Mouse (Mus musculus): ENCODE measurements around the gene Cox8b. TPM values are rescaled to one million over a fixed set of nuclear protein-coding genes. Genes with fewer than 3 reads are reported as not detected.

The Cox8b gene
- polyA plus RNA-seq (2017; shearing (Covaris generic)): not detected

DNA sequence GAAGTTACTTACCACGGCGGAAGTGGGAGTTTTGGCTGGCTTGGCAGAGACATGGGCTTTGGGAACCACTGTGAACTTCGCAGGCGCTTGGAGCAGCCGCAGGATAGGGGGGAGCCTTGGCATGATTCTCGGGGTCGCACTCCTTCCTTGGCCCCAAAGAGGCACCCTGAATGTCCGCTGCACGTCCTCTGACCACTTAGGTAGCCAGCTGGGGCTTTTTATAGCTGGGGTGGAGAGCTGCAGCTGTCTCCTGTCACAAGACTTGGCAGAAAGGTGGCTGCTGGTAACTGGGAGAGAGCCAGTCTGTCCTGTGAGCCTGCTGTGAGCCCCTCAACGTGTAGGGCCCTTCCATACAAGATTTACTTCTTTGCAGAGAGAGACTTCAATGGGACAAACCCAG is at the start of gene Cox8b:
Gene Cox8b (minus strand): TSS at position 227 of the 400 bp plus-strand sequence.
- no peak for ATAC-seq

DNA sequence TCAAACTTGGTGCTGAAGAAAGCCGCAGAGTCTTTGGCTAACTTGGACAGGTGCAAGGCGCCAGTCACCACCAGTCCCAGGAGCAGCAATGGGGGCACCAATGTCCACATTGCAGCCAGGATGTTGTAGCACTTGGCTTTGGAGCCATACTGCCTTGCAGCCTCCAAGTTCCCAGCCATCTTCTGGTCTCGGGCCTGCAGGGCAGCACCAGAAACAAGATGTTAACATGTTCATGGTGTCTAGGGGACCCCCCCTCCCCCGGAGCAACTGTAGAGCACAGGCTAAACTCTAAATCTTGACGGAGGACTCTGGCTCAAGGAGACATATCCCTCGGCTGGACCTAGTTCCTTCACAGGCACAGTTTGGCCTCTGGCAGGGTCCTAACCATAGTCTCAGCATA is 49.0 kb upstream of the Cox8b start:
- ATAC-seq: no peak

DNA sequence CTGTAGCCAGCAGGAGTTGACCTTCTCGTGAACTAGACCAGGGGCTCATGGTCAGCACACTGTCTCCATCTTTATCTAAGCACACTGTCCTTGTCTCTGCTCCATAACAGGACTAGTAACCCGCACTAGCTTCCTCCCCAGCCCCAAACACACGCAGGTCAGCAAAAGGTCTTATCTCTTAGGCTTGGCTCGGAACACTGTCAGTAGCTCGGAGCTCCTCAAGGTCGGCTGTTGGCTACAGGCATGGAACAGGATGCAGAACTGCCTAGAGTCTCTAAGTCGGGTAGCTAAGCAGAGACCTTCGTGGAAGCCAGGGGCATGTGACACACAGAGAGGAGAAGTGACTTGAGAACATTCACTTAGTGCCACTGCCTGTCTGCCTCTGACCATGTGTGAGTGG is 47.9 kb upstream of the Cox8b start:
- ATAC-seq: no peak

DNA sequence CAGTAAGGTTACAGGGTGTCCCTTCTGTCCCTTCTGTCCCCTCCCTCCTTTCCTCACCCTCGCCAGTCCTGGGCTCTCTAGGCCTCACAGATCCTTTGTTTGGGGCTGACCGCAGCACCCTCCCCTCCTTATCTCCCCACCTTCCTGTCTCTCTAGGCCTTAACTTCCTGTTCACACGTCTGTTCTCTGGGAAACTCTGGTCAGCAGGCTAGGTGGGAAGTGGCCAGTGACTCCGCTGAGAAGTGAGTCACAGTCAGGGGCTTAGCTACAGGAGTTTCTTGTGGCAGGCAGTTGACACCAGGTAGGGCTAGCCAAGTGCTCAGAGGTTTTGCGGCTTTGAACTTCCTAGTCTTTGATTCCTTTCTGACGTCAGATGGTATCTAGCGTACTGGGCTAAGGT is 46.7 kb upstream of the Cox8b start:
- peak; percentile 81 for ATAC-seq

DNA sequence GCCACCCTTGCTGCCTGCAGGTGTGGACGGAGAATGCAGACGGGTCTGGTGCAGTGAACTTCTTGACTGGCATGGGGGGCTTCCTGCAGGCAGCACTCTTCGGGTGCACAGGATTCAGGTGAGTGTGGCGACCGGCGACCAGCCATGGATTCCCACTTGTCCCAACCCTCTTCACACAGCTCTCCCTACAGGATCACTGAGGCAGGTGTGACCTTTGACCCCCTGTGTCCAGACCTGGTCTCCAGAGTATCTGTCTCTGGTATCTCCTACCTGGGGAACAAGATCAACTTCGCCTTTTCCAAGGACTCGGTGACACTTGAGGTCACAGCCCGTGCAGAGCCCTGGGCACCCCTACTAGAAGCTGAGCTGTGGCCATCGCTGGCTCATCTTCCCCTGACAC is 46.1 kb upstream of the Cox8b start:
- no peak for ATAC-seq

DNA sequence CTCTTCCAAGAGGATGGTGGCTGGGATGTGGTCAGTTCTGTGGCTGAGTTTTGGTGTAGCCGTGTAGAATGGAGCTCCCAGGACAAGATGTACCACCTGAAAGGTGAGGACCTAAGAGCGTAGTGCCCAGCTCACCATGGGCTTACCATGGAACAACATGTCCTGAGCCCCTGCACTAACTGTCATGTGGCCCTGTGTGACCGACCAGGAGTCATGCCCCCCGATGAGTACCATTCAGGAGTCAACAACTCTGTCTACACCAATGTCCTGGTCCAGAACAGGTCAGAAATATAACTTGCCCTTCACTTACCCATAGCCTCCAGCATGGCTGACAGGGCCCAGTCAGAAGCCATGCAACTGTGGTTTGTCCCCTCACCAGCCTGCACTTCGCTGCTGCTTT is 45.0 kb upstream of the Cox8b start:
- ATAC-seq: no peak

DNA sequence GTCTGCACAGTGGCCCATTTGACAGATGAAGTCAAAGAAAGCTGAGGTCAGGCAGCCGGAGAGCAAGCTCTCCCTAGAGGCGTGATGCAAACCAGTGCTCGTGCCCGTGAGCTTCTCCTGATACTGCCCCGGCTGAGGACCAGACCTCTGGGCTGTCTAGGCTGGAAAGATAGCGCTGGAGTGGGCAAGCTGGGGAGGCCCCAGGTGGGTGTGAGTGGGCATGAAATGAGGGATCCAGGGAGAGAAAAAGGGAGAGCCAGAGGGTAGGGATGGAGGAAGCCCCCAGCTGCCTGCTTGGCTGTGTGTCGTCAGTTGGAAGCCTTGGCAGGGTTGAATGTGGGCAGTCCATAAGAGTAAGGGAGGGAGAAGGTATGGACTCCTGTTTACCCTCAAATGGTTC is 44.0 kb upstream of the Cox8b start:
- no peak for ATAC-seq

DNA sequence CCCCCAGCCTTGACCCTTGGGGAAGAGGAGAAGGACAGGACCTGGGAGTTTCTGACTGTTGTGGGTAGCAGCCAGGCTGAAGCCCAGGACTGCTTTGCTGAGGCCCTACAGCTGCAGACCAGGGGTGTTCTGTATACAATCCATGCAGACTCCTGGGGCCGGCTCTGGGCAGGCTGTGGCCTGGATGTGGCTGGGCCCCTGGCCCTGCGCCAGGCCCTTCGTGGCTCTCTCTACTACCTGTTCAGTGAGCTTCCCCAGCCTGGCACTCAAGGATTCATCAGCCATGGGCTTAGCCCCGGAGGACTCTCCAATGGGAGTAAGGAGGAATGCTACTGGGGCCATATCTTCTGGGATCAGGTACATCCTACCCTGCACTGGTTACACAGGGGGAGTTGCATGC is 43.1 kb upstream of the Cox8b start:
- no peak for ATAC-seq

DNA sequence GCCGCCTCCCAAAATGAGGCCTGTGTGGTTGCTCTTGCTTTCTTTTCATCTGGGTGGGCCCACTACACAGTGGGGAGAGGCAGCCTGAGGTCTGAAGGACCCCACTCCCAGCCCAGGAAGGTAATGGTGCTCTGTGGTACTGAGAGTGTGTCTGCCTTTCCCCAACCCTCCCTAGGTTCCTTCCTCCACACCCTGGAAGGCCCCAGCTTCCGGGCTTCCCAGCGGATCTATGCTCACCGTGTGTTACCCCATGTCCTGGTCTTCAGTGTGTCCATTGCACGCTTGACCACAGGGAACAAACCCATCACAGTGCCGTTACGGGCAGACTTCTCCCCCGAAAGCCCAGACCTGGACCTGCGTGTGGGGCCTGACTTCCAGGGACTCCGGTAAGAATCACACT is 42.6 kb upstream of the Cox8b start:
- ATAC-seq: no peak

DNA sequence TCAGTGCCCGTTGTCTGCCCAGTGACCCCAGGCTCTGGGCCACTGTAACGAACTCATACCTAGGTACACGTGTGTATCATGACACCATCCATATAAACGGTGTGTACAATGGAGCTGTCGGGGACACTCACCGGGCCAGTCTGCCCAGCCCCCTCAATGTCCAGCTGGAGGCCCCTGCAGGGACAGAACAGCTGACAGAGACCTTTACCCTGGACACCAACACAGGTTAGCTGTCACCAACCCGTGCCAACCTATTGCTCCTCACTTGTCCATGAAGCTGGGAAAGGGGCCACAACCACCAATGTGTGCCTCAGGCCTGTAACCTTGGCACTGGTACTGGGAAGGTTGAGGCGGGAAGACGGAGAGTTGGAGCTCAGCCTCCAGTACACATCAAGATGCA is 42.1 kb upstream of the Cox8b start:
- no peak for ATAC-seq

DNA sequence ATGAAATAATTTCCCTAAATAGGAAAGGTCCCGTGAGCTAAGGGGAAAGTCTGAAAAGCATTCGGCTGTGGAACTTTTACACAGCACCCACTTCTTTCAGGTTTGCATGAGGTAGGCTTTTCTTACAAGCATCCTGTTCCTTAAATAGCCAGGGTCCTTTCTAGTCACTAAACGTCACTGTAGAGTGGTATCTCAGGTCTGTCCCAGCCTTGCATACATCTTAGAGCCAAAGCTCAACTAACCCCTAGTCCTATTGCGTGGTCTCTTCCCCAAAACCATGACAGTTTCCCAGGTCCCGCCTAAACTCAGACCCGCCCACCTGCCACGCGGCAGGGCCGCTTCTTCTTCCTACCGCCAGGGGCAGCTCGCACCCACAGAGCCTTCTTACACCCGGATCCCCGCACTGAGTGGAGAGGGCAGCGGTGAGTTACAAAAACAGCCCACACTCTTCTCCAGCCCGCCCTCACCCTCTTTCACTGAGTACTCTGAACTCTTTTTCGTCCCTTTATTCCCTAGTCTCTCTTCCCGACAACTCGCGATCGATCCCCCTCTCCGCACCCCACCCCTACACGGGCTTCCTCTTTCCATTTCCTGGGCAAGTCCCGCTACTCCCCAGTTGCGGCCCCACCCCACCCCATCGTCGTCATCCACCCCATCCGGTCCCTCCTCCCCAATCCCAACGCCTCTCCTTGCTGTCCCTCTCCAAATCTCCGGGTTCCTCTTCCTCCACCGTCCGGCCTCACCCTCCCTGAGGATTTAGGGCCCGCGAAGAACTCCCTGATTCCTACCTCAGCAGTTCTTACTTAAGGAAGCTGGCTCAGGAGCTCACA is 41.2 kb upstream of the Cox8b start, which contains the start of gene Pgghg:
Gene Pgghg (plus strand): TSS at position 170 of the 830 bp plus-strand sequence.
- peak; percentile 85 for ATAC-seq

DNA sequence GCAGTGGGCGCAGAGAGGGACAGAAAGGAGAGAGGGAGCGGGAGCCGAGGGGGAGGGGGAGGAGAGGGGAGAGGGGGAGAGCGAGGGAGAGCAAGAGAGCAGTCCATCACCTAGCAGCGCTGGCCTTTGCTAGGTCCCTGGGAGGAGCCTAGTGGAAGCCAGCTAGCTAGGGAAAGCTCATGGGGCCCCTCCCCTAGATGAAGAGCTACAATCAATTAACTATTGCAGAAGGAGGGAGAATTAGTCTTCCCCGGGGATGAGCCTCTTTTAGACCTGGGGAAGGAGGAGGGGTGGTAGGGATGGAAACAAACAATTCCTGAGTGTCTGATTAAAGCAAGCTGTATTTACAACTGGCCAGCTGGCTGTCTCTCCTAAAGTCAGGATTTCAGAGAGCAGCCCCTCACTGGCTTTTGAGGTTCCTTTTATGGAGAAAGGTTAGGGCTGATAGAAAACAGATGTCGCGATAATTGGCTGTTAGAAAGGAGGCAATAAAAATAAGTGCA is 39.5 kb upstream of the Cox8b start:
- no peak for ATAC-seq

DNA sequence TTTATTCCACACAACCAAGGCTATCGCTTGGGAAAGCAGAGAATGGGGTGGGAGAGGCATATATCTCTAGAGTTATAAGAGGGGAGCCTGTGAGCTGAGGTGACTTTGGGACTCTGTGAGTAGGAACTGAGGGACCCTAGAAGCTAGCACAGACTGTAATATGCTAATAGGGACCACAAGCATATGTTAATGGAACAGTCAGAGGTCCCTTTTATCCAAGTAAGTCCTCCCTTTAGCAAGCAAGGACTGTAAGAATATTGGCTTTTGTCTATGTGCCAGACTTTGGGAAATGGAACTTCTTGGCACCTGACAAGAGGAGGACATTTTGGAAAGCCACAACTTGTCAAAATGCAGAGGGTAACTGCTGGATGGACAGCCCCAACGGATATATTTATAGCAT is 38.6 kb upstream of the Cox8b start:
- no peak for ATAC-seq

DNA sequence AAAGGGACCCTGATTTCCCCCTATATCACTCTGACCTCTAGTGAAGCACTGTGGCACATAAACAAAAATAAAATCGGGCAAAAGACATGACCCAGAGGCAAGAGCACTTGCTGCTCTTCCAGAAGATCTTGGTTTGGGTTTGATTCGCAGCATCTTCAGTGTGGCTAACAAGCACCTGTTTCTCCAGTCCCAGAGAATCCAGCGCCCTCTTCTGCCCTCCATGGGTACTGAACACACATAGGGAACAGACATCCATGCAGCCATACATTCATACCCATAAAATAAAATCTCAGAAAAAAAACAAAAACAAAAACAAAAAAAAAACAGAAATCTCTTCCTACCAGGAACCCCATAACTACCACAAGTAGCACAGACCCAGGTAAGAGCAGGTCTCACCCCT is 38.2 kb upstream of the Cox8b start:
- no peak for ATAC-seq

DNA sequence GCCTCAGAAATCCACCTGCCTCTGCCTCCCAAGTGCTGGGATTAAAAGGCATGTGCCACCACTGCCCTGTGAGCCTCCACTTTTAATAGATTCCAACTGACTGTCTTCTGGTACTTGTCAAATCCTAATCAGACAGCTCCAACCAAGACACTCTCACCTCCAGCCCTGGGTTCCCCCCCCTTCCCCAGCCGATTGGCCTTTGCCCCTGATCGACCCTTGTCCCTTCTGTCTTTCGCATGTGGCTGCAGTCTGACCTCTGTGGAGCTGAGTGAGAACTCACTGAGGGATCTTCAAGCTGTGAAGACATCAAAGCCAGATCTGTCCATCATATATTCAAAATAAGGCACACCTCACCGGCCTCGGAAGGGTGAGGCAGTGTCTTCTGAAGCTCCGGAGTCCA is 26.9 kb upstream of the Cox8b start:
- no peak for ATAC-seq

DNA sequence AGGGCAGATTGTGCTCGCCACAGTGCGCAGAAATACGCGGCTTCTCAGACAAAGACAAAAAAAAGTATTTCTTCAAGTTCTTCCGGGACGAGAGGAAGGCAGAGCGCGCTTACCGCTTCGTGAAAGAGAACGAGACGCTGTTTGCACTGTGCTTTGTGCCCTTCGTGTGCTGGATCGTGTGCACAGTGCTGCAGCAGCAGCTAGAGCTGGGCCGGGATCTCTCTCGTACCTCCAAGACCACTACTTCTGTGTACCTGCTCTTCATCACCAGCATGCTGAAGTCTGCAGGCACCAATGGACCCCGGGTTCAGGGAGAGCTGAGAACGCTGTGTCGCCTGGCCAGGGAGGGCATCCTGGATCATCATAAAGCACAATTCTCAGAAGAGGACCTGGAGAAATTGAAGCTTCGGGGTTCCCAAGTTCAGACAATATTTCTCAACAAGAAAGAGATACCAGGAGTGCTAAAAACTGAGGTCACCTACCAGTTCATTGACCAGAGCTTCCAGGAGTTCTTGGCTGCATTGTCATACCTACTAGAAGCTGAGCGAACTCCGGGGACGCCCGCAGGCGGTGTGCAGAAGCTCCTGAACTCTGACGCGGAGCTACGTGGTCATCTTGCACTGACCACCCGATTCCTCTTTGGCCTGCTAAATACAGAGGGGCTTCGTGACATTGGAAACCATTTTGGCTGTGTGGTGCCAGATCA is 23.0 kb upstream of the Cox8b start:
- no peak for ATAC-seq

DNA sequence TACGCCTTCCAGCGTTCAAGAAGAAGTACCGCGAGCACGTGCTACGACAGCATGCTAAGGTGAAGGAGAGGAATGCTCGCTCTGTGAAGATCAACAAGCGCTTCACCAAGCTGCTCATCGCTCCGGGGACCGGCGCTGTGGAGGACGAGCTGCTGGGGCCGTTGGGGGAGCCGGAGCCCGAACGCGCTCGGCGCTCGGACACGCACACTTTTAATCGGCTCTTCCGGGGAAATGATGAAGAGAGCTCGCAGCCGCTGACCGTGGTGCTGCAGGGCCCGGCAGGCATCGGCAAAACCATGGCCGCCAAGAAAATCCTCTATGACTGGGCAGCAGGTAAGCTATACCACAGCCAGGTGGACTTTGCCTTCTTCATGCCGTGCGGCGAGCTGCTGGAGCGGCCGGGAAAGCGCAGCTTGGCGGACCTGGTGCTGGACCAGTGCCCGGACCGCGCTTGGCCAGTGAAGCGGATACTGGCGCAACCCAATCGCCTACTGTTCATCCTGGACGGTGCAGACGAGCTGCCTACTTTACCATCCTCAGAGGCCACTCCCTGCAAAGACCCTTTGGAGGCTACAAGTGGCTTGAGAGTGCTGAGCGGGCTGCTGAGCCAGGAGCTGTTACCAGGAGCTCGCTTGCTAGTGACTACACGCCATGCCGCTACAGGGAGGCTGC is 22.3 kb upstream of the Cox8b start:
- no peak for ATAC-seq

DNA sequence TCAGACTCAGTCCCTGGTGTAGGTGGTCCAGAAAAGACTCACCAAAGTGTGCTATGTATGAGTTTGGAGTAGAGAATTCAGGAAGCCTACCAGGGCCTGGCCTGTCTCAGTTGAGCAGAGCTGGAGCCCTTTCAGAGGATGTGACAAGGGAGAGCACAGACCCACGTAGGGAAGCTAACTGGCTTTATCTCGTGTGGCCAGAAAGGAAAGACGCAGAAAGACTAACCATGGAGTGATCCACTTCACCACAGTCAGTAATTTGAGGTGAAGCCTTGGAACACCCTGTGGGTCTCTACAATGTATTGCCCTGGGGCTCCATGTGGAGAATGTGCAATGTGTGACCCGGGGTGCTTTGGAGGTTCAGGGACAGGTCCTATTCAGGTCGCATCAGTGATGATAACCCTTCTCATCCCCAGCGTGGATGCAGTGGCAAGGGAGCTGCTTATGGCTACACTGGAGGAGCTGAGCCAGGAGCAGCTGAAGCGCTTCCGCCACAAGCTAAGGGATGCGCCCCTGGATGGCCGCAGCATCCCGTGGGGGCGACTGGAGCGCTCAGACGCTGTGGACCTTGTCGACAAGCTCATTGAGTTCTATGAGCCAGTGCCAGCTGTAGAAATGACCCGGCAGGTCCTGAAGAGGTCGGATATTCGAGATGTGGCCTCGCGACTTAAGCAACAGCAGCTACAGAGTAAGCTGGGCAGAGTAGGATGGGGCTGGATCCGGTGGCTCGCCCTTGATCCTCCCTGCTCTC is 21.2 kb upstream of the Cox8b start:
- ATAC-seq: no peak

DNA sequence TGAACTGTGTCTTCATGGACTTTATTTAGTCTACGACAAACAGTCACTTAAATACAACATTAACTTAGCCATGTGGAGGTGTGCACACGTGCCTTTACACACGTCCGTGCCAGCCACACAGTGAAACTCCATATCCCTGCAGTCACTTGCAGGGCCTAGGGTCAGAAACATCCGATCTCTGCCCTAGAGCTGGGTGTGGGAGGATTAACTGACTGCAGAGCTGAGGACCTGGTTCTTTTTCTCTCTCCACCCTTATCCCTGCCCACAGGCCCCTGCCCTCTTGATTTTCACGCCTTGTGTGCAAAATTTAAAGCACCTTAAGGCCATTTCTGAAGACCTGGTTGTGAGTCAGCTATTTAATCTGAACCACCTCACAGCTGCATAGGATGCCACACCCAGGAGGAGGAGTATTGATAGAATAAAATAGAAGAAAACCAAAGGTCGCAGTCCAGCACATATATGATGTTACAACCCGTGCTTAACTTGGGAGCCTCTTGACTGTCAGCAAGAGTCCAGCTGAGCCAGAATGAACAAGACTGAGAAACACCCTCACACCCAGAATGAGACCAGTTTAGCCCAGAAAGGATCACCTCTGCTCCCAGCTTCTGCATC is 20.3 kb upstream of the Cox8b start, which contains the start of gene Nlrp6:
Gene Nlrp6 (plus strand): TSS at position 485 of the 612 bp plus-strand sequence.
- no peak for ATAC-seq

DNA sequence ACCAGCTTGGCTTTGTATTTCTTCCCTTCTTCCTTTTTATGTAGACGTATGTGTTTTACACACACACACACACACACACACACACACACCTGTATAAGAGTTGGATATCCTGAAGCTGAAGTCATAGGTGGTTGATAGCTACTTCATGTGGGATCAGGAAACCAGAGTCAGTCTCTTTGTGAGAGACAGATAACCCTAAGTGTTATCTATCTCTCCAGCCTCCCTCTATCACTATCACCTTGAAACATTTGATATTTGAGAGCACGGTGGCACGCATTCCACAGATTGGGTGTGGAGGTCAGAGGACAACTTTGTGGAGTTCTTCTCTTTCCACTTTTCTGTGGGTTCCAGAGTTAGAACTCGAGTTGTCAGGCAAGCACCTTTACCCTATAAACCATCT is 19.7 kb upstream of the Cox8b start:
- no peak for ATAC-seq

DNA sequence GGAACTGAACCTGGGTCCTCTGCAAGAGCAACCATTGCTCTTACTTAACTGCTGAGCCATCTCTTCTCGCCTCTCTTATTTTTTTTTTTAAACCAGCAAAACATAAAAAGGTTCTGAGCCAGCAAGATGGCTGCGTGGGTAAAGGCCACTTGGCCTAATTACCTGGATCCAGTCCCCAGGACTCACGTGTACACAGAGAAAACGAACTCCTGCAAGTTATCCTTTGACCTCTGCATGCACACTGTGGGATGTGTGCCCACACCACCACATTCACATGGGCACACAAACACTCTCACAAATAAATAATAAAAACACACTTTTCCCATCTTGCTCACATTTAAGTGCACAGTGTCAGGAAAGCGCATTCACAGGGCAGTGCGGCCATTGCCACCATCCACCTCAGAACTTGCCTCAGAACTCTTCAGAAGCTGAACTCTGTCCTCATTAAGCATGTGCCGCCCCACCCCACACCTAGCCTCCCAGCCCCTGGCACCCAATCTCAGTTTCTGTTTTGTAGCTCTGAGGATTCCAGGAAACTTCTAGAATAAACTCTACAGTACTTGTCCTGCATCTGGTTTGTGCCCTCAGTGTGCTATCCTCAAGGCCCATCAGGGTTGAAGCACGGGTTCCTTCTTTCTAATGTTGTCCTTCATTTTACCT is 13.9 kb upstream of the Cox8b start:
- no peak for ATAC-seq

Data from CD4-positive, CD25-positive, alpha-beta regulatory T cell, adult 4 months (primary cell).